Mouse (Mus musculus): ENCODE measurements around the gene Rpl9-ps1. TPM values are rescaled to one million over a fixed set of nuclear protein-coding genes. Genes with fewer than 3 reads are reported as not detected.

Rpl9-ps1 gene
- not detected in 2 replicates for polyA plus RNA-seq (2012; rRNA removed)

DNA sequence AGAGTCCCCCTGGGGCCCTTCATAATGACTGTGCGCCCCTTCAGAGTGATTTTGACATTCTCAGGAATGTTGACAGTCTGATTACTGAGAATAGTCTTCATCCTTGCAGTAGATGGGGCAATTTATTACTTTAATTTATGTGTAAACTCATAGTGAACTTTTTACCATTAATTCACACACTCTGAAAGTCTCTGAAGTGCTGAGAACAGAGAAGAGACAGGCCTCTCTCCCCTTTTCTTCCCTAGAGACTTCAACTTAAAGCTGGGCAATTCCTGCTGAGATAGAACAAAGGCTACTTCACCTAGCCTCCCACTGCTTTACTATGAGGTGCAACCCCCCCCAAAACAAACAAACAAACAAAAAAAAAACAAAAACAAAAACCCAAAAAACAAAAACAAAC is at the start of gene Rpl9-ps1:
Gene Rpl9-ps1, minus strand, starts transcription at position 101 of the 400 bp plus-strand sequence.
- TF ChIP-seq POLR2A (IDR thresholded peaks at IDR 0.05; ENCODE audit: extremely low read depth, insufficient read depth, low read length), result no peak
- TF ChIP-seq CTCF (IDR thresholded peaks at IDR 0.05; ENCODE audit: extremely low read depth, insufficient read depth, low read length), result no peak
- Histone ChIP-seq H3K4me1 (ENCODE audit: control insufficient read depth, insufficient read depth, low read length) (no peaks in the 10 kb centered on the region), H3K27ac (ENCODE audit: insufficient read depth, low read length) (no peak within 1 kb of the TSS), H3K4me3 (ENCODE audit: insufficient read depth, low read length) (no peak within 1 kb of the TSS)

DNA sequence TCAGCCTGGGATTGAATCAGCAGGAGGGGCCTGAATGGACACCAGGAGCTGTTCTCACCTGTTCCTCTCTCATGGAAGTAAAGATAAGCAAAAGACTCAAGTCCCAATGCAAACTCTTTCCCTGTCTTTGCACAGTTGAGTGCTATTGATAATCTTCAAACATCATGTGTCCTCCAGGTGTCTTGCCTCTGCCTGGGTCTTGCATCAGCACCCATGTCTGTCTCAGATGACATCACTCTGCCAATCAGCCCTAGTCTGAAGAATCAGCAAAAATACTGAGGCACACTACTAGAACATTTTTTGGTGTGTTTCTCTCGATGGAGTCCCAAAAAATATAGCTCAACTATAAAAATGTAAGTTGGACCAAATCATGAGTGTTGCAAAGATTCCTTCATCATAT is 46.6 kb upstream of the Rpl9-ps1 start:
- TF ChIP-seq CTCF (IDR thresholded peaks at IDR 0.05; ENCODE audit: extremely low read depth, insufficient read depth, low read length), result no peak
- no peak for TF ChIP-seq POLR2A (IDR thresholded peaks at IDR 0.05; ENCODE audit: extremely low read depth, insufficient read depth, low read length)
- Histone ChIP-seq H3K4me3 (ENCODE audit: insufficient read depth, low read length) (no peak overlapping the region), H3K27ac (ENCODE audit: insufficient read depth, low read length) (no peak overlapping the region), H3K4me1 (ENCODE audit: control insufficient read depth, insufficient read depth, low read length) (no peaks in the 10 kb centered on the region)

DNA sequence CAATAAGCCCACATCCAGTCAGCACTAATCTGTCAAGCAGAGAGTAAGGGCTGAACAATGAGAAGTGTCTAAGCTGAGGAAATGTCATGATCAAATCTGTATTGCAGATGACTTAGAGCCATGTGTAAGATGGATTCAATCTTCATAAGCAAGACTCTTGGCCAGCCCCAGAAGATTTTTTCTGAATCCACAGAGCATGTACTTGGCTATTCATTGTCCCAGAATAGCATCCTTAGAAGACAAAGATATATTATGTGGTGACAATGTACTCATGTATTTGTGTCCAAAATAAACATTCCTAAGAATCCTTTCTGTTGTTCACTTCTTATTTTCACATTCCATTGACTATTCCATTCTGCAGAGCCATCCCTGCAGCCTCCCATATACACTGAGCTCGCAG is 44.5 kb upstream of the Rpl9-ps1 start:
- Histone ChIP-seq H3K4me1 (ENCODE audit: control insufficient read depth, insufficient read depth, low read length) (no peaks in the 10 kb centered on the region), H3K27ac (ENCODE audit: insufficient read depth, low read length) (no peak overlapping the region), H3K4me3 (ENCODE audit: insufficient read depth, low read length) (no peak overlapping the region)
- no peak for TF ChIP-seq POLR2A (IDR thresholded peaks at IDR 0.05; ENCODE audit: extremely low read depth, insufficient read depth, low read length)
- no peak for TF ChIP-seq CTCF (IDR thresholded peaks at IDR 0.05; ENCODE audit: extremely low read depth, insufficient read depth, low read length)

DNA sequence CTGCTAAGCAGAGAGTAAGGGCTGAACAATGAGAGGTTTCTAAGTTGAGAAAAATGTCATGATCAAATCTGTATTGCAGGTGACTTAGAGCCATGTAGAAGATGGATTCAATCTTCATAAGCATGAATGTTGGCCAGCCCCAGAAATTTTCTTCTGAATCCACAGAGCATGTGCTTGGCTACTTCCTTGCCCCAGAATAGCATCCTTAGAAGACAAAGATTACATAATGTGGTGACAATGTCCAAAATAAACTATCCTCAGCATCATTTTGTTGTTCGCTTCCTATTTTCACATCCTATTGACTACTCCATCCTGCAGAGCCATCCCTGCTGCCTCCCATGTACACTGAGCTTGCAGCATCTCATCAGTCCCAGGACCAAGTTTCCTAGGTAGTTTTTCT is 30.2 kb upstream of the Rpl9-ps1 start:
- no peak for TF ChIP-seq POLR2A (IDR thresholded peaks at IDR 0.05; ENCODE audit: extremely low read depth, insufficient read depth, low read length)
- TF ChIP-seq CTCF (IDR thresholded peaks at IDR 0.05; ENCODE audit: extremely low read depth, insufficient read depth, low read length), result no peak
- no peak overlapping the region for H3K4me3 ChIP-seq (ENCODE audit: insufficient read depth, low read length)
- H3K4me1 ChIP-seq (ENCODE audit: control insufficient read depth, insufficient read depth, low read length), result no peaks in the 10 kb centered on the region
- no peak overlapping the region for H3K27ac ChIP-seq (ENCODE audit: insufficient read depth, low read length)

DNA sequence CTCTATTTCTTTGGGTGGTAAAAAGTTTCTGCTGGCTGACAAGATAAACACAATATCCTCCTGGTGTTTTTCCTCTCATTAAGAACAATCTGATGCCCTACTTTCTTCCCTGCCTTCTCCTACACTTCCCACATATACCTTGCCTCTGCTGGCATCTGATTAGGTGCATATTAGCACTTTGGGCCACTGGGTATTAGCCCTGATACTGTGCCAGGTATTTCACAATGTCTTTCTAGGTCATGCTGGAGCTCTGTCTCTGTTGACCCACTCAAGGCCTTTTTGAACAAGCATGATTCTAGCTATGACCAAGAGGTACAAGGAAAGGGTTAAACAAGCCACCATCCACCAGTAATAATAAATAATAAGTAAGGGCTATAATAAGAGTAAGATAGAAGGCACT is 26.3 kb upstream of the Rpl9-ps1 start:
- no peak overlapping the region for H3K27ac ChIP-seq (ENCODE audit: insufficient read depth, low read length)
- TF ChIP-seq CTCF (IDR thresholded peaks at IDR 0.05; ENCODE audit: extremely low read depth, insufficient read depth, low read length) (no peak), POLR2A (IDR thresholded peaks at IDR 0.05; ENCODE audit: extremely low read depth, insufficient read depth, low read length) (no peak)

DNA sequence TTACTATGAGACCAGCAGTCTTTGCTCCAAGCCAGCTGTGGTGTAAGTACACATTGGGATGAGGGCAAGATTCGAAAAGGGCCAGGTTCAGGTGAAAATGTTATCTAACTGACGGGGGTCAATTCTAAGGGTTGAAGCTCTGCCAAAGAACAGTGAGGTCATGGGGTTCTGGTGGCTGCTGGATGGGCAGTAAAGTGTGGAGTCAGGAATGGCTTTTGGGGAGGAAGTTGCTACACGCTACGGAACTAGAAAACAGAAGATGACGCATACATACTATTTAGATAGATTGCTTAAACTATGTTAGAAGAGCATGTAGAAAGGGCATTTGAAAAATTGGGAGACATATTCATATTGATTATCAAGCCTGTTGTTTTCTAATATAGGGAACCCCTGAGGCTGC is 18.1 kb upstream of the Rpl9-ps1 start:
- no peak for TF ChIP-seq POLR2A (IDR thresholded peaks at IDR 0.05; ENCODE audit: extremely low read depth, insufficient read depth, low read length)
- TF ChIP-seq CTCF (IDR thresholded peaks at IDR 0.05; ENCODE audit: extremely low read depth, insufficient read depth, low read length), result no peak
- Histone ChIP-seq H3K4me1 (ENCODE audit: control insufficient read depth, insufficient read depth, low read length) (no peaks in the 10 kb centered on the region), H3K4me3 (ENCODE audit: insufficient read depth, low read length) (no peak overlapping the region), H3K27ac (ENCODE audit: insufficient read depth, low read length) (no peak overlapping the region)

More for the DNA sequence above, 26.3 kb upstream of the Rpl9-ps1 start:
- Histone ChIP-seq H3K4me3 (ENCODE audit: insufficient read depth, low read length) (no peak overlapping the region), H3K4me1 (ENCODE audit: control insufficient read depth, insufficient read depth, low read length) (no peaks in the 10 kb centered on the region)

DNA sequence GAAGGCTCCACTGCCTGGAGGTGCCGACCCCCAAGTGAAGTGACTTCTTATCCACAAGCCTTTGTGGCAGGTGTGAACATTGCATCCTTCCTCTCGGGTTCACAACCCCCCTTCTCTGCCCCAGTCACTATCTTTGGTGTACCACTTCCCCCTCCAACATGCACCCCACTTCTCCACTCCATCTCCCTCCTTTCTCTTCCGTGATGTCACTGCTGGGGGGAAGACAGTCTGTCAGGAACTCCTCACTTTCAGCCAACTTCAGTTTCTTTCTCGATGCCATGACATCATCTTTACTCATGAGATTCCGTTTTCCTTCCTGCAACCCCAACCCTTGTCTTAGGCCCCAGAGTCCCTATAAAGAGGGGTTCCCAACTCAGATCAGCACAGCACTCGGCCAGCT is 16.8 kb upstream of the Rpl9-ps1 start, which contains the start of gene Ccl4:
Gene Ccl4, plus strand, starts transcription at position 381 of the 400 bp plus-strand sequence.
- TF ChIP-seq CTCF (IDR thresholded peaks at IDR 0.05; ENCODE audit: extremely low read depth, insufficient read depth, low read length), result no peak
- no peak for TF ChIP-seq POLR2A (IDR thresholded peaks at IDR 0.05; ENCODE audit: extremely low read depth, insufficient read depth, low read length)
- no peaks in the 10 kb centered on the region for H3K4me1 ChIP-seq (ENCODE audit: control insufficient read depth, insufficient read depth, low read length)
- no peak within 1 kb of the TSS for H3K27ac ChIP-seq (ENCODE audit: insufficient read depth, low read length)
- no peak within 1 kb of the TSS for H3K4me3 ChIP-seq (ENCODE audit: insufficient read depth, low read length)

DNA sequence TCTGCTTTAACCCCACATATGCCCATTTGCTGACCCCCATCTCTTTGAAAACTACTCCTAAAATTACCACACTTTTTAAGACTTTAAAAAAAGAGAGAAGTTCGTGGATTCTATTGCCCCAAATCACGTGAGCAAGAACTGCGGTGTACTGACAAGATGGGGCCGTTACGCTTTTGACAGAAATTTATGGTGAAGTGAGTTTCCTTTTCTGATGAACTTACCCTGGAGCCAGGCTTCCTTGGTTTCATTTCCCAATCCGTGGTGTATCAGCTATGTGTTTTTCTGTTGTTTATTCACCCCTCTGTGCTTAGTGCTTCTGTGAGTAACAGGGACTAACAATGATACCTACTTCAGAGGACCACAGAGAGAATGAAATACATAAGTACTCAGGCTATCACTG is 13.4 kb upstream of the Rpl9-ps1 start:
- Histone ChIP-seq H3K4me3 (ENCODE audit: insufficient read depth, low read length) (no peak overlapping the region), H3K27ac (ENCODE audit: insufficient read depth, low read length) (no peak overlapping the region), H3K4me1 (ENCODE audit: control insufficient read depth, insufficient read depth, low read length) (no peaks in the 10 kb centered on the region)
- TF ChIP-seq POLR2A (IDR thresholded peaks at IDR 0.05; ENCODE audit: extremely low read depth, insufficient read depth, low read length) (no peak), CTCF (IDR thresholded peaks at IDR 0.05; ENCODE audit: extremely low read depth, insufficient read depth, low read length) (no peak)

DNA sequence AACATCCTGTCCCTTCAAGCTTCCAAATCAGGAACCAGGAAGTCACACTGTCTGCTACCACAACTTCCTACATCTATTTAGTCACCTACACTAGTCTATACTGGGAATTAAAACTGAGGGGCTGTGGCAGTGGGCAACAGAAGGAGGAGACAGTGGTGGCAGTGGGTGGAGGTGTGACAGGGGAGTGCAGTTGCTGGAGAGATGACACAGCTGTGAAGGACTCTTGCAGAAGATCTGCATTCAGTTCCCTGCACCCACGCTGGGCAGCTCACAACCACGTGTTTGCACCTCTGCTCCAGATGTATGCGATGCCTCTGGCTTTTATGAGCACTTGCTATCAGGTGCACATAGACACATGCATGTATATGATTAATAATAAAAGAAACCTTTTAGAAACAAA is 12.1 kb upstream of the Rpl9-ps1 start:
- Histone ChIP-seq H3K4me1 (ENCODE audit: control insufficient read depth, insufficient read depth, low read length) (no peaks in the 10 kb centered on the region), H3K4me3 (ENCODE audit: insufficient read depth, low read length) (no peak overlapping the region), H3K27ac (ENCODE audit: insufficient read depth, low read length) (no peak overlapping the region)
- TF ChIP-seq CTCF (IDR thresholded peaks at IDR 0.05; ENCODE audit: extremely low read depth, insufficient read depth, low read length), result no peak
- no peak for TF ChIP-seq POLR2A (IDR thresholded peaks at IDR 0.05; ENCODE audit: extremely low read depth, insufficient read depth, low read length)

DNA sequence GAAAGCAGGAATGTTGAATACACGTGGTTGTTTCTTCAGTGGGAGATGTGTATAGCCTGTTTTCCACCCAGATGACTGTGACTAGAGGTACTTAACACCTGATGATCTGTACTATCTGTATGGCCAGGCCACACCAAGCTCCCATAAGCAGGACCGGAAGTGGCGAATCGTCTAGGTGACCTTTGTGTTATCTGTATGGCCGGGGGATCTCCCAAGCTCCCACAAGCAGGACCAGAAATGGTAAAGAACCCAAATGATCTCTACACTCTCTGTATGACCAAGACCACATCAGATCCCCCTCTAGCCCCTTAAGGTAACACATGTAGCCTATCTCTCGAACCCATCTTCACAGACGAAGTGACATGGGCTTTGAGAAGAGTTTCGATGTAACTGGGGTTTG is 9.2 kb upstream of the Rpl9-ps1 start:
- Histone ChIP-seq H3K4me3 (ENCODE audit: insufficient read depth, low read length) (no peak overlapping the region), H3K4me1 (ENCODE audit: control insufficient read depth, insufficient read depth, low read length) (no peaks in the 10 kb centered on the region), H3K27ac (ENCODE audit: insufficient read depth, low read length) (no peak overlapping the region)
- TF ChIP-seq POLR2A (IDR thresholded peaks at IDR 0.05; ENCODE audit: extremely low read depth, insufficient read depth, low read length), result no peak
- no peak for TF ChIP-seq CTCF (IDR thresholded peaks at IDR 0.05; ENCODE audit: extremely low read depth, insufficient read depth, low read length)

Measured in cortical plate, adult 2 months (tissue).